Mouse (Mus musculus) myocyte (in vitro differentiated cells): ENCODE measurements at regions not wholly inside any gene's neighbourhood (a gene's known extent, or its start where the extent isn't known, plus 50 kb on each side); places are given as distances from the start of the nearest gene placed in this dataset.

ENCODE experiments used
- H3K27me3 ChIP-seq: one replicate; pipeline ENCODE4 v1.6.1; 2011; ENCODE audit not compliant: control insufficient read depth, insufficient read depth, insufficient read length
- H3K36me3 ChIP-seq: one replicate; pipeline ENCODE4 v1.6.1; 2011; ENCODE audit not compliant: control insufficient read depth, insufficient read depth
- H3K4me2 ChIP-seq: one replicate; pipeline ENCODE4 v1.6.1; 2011; ENCODE audit warnings: low read depth, control low read depth
- H3K4me3 ChIP-seq: one replicate; pipeline ENCODE4 v1.5.1; 2011; ENCODE audit warnings: mild to moderate bottlenecking, control low read depth, moderate library complexity
- H3K79me2 ChIP-seq: one replicate; pipeline ENCODE4 v1.6.1; 2011; ENCODE audit not compliant: control insufficient read depth, insufficient read depth
- H3ac ChIP-seq: one replicate; pipeline ENCODE4 v1.6.1; 2011; ENCODE audit not compliant: control insufficient read depth, insufficient read length
- CEBPB ChIP-seq: IDR thresholded peaks from 2 replicates; pipeline ENCODE4 v1.6.1; 2011; ENCODE audit warnings: mild to moderate bottlenecking, moderate library complexity; ENCODE audit not compliant: poor library complexity, insufficient read depth, severe bottlenecking
- E2F4 ChIP-seq: IDR thresholded peaks from one replicate; pipeline ENCODE4 v1.6.1; 2011; ENCODE audit warnings: mild to moderate bottlenecking, control low read depth, moderate library complexity; ENCODE audit not compliant: insufficient read depth
- MAX ChIP-seq: IDR thresholded peaks from one replicate; pipeline ENCODE4 v1.6.1; 2011; ENCODE audit warnings: low read depth, mild to moderate bottlenecking, control low read depth
- MYOD1 ChIP-seq, 3 experiments: IDR thresholded peaks; one replicate each; pipeline ENCODE4 v1.6.1; 2011; ENCODE audit warnings: control low read depth in 2 of 3, low read depth in 2 of 3, mild to moderate bottlenecking in 2 of 3, moderate library complexity in 1 of 3; ENCODE audit not compliant: insufficient read length in 2 of 3, control insufficient read depth in 1 of 3
- MYOG ChIP-seq, 3 experiments: IDR thresholded peaks; one replicate each; pipeline ENCODE4 v1.6.1; 2011; ENCODE audit warnings: control low read depth in 2 of 3, low read depth in 2 of 3, mild to moderate bottlenecking in 2 of 3; ENCODE audit not compliant: insufficient read length in 2 of 3, control insufficient read depth in 1 of 3, insufficient read depth in 1 of 3
- POLR2A ChIP-seq: IDR thresholded peaks from one replicate; pipeline ENCODE4 v1.6.1; 2011; ENCODE audit warnings: low read depth, mild to moderate bottlenecking, control low read depth, moderate library complexity; ENCODE audit not compliant: insufficient read length
- POLR2AphosphoS2 ChIP-seq: IDR thresholded peaks from one replicate; pipeline ENCODE4 v1.6.1; 2011; ENCODE audit warnings: low read depth, control low read depth; ENCODE audit not compliant: insufficient read length
- REST ChIP-seq: IDR thresholded peaks from one replicate; pipeline ENCODE4 v1.6.1; 2011; ENCODE audit warnings: mild to moderate bottlenecking, control low read depth, moderate library complexity; ENCODE audit not compliant: insufficient read depth, insufficient read length
- SRF ChIP-seq: IDR thresholded peaks from one replicate; pipeline ENCODE4 v1.6.1; 2011; ENCODE audit warnings: low read depth; ENCODE audit not compliant: control insufficient read depth, insufficient read length
- TCF12 ChIP-seq: IDR thresholded peaks from one replicate; pipeline ENCODE4 v1.6.1; 2011; ENCODE audit warnings: mild to moderate bottlenecking, control low read depth; ENCODE audit not compliant: poor library complexity, insufficient read depth, severe bottlenecking
- TCF3 ChIP-seq: IDR thresholded peaks from one replicate; pipeline ENCODE4 v1.6.1; 2011; ENCODE audit warnings: low read depth, control low read depth; ENCODE audit not compliant: insufficient read length
- USF1 ChIP-seq: IDR thresholded peaks from one replicate; pipeline ENCODE4 v1.6.1; 2011; ENCODE audit warnings: low read depth, mild to moderate bottlenecking, control low read depth, moderate library complexity

GRCm38 (mm10) chr3:22877883-22878282, 801.4 kb downstream of the Tbl1xr1 start:
- Histone ChIP-seq H3ac (no peak overlapping the region), H3K27me3 (no peaks in the 10 kb centered on the region)

GRCm38 (mm10) chr3:22892735-22893134, 816.3 kb downstream of the Tbl1xr1 start:
- no peak overlapping the region for H3ac ChIP-seq
- TF ChIP-seq SRF (no peak), MYOD1 (IDR thresholded peaks at IDR 0.05; ENCODE audit: control insufficient read depth in 1 of 3, insufficient read length in 2 of 3, low read depth in 2 of 3) (no peak), MYOG (IDR thresholded peaks at IDR 0.05; ENCODE audit: control insufficient read depth in 1 of 3, insufficient read depth in 1 of 3, insufficient read length in 2 of 3, low read depth in 2 of 3) (no peak), E2F4 (no peak), POLR2AphosphoS2 (no peak), USF1 (no peak), TCF3 (no peak), MAX (no peak), REST (no peak), POLR2A (no peak), TCF12 (no peak), CEBPB (no peak)
- no peak overlapping the region for H3K4me2 ChIP-seq
- H3K79me2 ChIP-seq, result no peaks in the 10 kb centered on the region
- H3K4me3 ChIP-seq, result no peak overlapping the region
- no peaks in the 10 kb centered on the region for H3K27me3 ChIP-seq
- H3K36me3 ChIP-seq, result no peaks in the 10 kb centered on the region

More at GRCm38 (mm10) chr3:22877883-22878282, 801.4 kb downstream of the Tbl1xr1 start:
- H3K4me2 ChIP-seq, result no peak overlapping the region
- TF ChIP-seq E2F4 (no peak), SRF (no peak)
- H3K79me2 ChIP-seq, result no peaks in the 10 kb centered on the region
- H3K4me3 ChIP-seq, result no peak overlapping the region
- H3K36me3 ChIP-seq, result no peaks in the 10 kb centered on the region

- no peak overlapping the region for H3K4me3 ChIP-seq
- no peaks in the 10 kb centered on the region for H3K79me2 ChIP-seq
- no peak overlapping the region for H3K4me2 ChIP-seq
- no peak overlapping the region for H3ac ChIP-seq
- H3K36me3 ChIP-seq, result no peaks in the 10 kb centered on the region
- TF ChIP-seq REST, result peak; percentile 30
- no peak for TF ChIP-seq TCF3
- no peaks in the 10 kb centered on the region for H3K27me3 ChIP-seq
These were observed 821.2 kb downstream of the Tbl1xr1 start for GRCm38 (mm10) chr3:22897651-22898050.

- H3ac ChIP-seq, result no peak overlapping the region
- peak overlapping the region; percentile 9 for H3K4me2 ChIP-seq
- no peaks in the 10 kb centered on the region for H3K36me3 ChIP-seq
- no peaks in the 10 kb centered on the region for H3K27me3 ChIP-seq
- H3K79me2 ChIP-seq, result no peaks in the 10 kb centered on the region
- no peak overlapping the region for H3K4me3 ChIP-seq
- no peak for TF ChIP-seq MYOG (IDR thresholded peaks at IDR 0.05; ENCODE audit: control insufficient read depth in 1 of 3, insufficient read depth in 1 of 3, insufficient read length in 2 of 3, low read depth in 2 of 3)
- TF ChIP-seq SRF, result no peak
- TF ChIP-seq MAX, result no peak
- TF ChIP-seq TCF12, result no peak
- no peak for TF ChIP-seq CEBPB
- no peak for TF ChIP-seq POLR2A
- no peak for TF ChIP-seq REST
- no peak for TF ChIP-seq POLR2AphosphoS2
- TF ChIP-seq MYOD1 (IDR thresholded peaks at IDR 0.05; ENCODE audit: control insufficient read depth in 1 of 3, insufficient read length in 2 of 3, low read depth in 2 of 3), result no peak
These were observed 824.5 kb downstream of the Tbl1xr1 start for GRCm38 (mm10) chr3:22900966-22901365.

- H3K4me2 ChIP-seq, result no peak overlapping the region
- H3K4me3 ChIP-seq, result no peak overlapping the region
- no peaks in the 10 kb centered on the region for H3K27me3 ChIP-seq
- H3K36me3 ChIP-seq, result no peaks in the 10 kb centered on the region
- no peak overlapping the region for H3ac ChIP-seq
- H3K79me2 ChIP-seq, result no peaks in the 10 kb centered on the region
- TF ChIP-seq TCF3, result no peak
- TF ChIP-seq E2F4, result no peak
- TF ChIP-seq CEBPB, result no peak
- TF ChIP-seq MYOG (IDR thresholded peaks at IDR 0.05; ENCODE audit: control insufficient read depth in 1 of 3, insufficient read depth in 1 of 3, insufficient read length in 2 of 3, low read depth in 2 of 3), result no peak
- no peak for TF ChIP-seq TCF12
- no peak for TF ChIP-seq USF1
- no peak for TF ChIP-seq MAX
- TF ChIP-seq POLR2A, result no peak
- TF ChIP-seq REST, result no peak
- no peak for TF ChIP-seq SRF
- TF ChIP-seq MYOD1 (IDR thresholded peaks at IDR 0.05; ENCODE audit: control insufficient read depth in 1 of 3, insufficient read length in 2 of 3, low read depth in 2 of 3), result no peak
- TF ChIP-seq POLR2AphosphoS2, result no peak
These were observed 852.5 kb downstream of the Tbl1xr1 start for GRCm38 (mm10) chr3:22928970-22929369.
